Mouse (Mus musculus): ENCODE results near the gene A630095E13Rik. TPM values are rescaled to one million over a fixed set of nuclear protein-coding genes. Genes with fewer than 3 reads are reported as not detected.

The A630095E13Rik gene
- 0.32 TPM in 1 of 2 replicates, not detected in the other for polyA plus RNA-seq (2012; rRNA removed; ENCODE audit: low replicate concordance)

DNA sequence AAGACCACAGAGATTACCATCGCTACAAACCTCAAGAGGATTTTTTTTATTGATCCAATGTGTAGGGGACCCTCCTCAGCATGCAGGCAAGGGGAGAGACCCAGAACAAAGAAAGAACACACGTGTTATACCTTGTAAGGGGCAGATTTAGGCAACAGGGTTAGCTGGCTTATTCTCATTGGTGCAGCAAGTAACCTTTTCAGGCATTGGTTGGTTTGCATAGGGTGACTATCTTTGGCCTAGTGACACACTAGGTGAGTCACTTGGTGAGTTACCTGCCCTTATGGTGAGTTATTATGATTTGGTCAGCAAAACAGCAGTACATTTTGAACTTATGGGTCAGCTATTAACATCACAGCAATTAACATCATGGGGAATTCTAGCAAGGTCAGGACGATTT is at the start of gene A630095E13Rik:
Gene A630095E13Rik, minus strand, starts transcription at position 101 of the 400 bp plus-strand sequence.

GRCm38 (mm10) chr9:36692920-36693319 is 49.7 kb upstream of the A630095E13Rik start, which contains the start of gene Acrv1:
Acrv1 (plus strand) TSS chr9:36693220.

Other genes with a start within 250 kb of the A630095E13Rik start
- gene Gm7257, start 211.5 kb downstream of the A630095E13Rik start, polyA plus RNA-seq (2012; rRNA removed; ENCODE audit: low replicate concordance) = not detected in 2 replicates
- gene Gm9513, start 167.7 kb downstream of the A630095E13Rik start, polyA plus RNA-seq (2012; rRNA removed; ENCODE audit: low replicate concordance) = not detected in 2 replicates
- gene Gm5615, start 101.4 kb downstream of the A630095E13Rik start, polyA plus RNA-seq (2012; rRNA removed; ENCODE audit: low replicate concordance) = not detected in 2 replicates
- not detected in 2 replicates for gene Gm17689, start 60.7 kb downstream of the A630095E13Rik start, polyA plus RNA-seq (2012; rRNA removed; ENCODE audit: low replicate concordance)
- not detected in 2 replicates for gene Acrv1, start 49.8 kb upstream of the A630095E13Rik start, polyA plus RNA-seq (2012; rRNA removed; ENCODE audit: low replicate concordance)
- 0.09 and 2.6 TPM in 2 replicates for gene Chek1, start 83.7 kb upstream of the A630095E13Rik start, polyA plus RNA-seq (2012; rRNA removed; ENCODE audit: low replicate concordance)
- gene Stt3a, start 124.3 kb upstream of the A630095E13Rik start, polyA plus RNA-seq (2012; rRNA removed; ENCODE audit: low replicate concordance) = 202 and 364 TPM in 2 replicates
- 74.8 and 106 TPM in 2 replicates for gene Ei24, start 154.0 kb upstream of the A630095E13Rik start, polyA plus RNA-seq (2012; rRNA removed; ENCODE audit: low replicate concordance)
- 2.3 and 7.8 TPM in 2 replicates for gene Fez1, start 178.5 kb upstream of the A630095E13Rik start, polyA plus RNA-seq (2012; rRNA removed; ENCODE audit: low replicate concordance)